Mouse (Mus musculus): Measurements from ENCODE around the gene Reln.

The Reln gene

GRCm38 (mm10) chr5:21986311-21986710, 358.2 kb downstream of the Reln start:
- peak; percentile 39 for DNase-seq

- no peak for DNase-seq
Measured at GRCm38 (mm10) chr5:21983021-21983667, 361.4 kb downstream of the Reln start.

- no peak for DNase-seq
Measured at GRCm38 (mm10) chr5:21981216-21981615, 363.3 kb downstream of the Reln start.

- no peak for DNase-seq
Measured at GRCm38 (mm10) chr5:21980544-21980943, 364.0 kb downstream of the Reln start.

GRCm38 (mm10) chr5:21973266-21974010, 371.1 kb downstream of the Reln start:
- no peak for DNase-seq

- DNase-seq: no peak
Measured at GRCm38 (mm10) chr5:21961796-21962195, 382.7 kb downstream of the Reln start.

GRCm38 (mm10) chr5:21960151-21960550, 384.4 kb downstream of the Reln start:
- no peak for DNase-seq

- no peak for DNase-seq
Measured at GRCm38 (mm10) chr5:21957586-21957985, 386.9 kb downstream of the Reln start.

GRCm38 (mm10) chr5:21957061-21957460, 387.4 kb downstream of the Reln start:
- DNase-seq: no peak

- DNase-seq: no peak
Measured at GRCm38 (mm10) chr5:21949507-21949897, 395.0 kb downstream of the Reln start.

- DNase-seq: no peak
Measured at GRCm38 (mm10) chr5:21948736-21949506, 395.6 kb downstream of the Reln start.

GRCm38 (mm10) chr5:21947610-21948381, 396.7 kb downstream of the Reln start:
- DNase-seq: no peak

- no peak for DNase-seq
Measured at GRCm38 (mm10) chr5:21944579-21944978, 399.9 kb downstream of the Reln start.

GRCm38 (mm10) chr5:21939405-21939804, 405.1 kb downstream of the Reln start:
- DNase-seq: no peak

- no peak for DNase-seq
Measured at GRCm38 (mm10) chr5:21938138-21938537, 406.4 kb downstream of the Reln start.

GRCm38 (mm10) chr5:21936627-21937026, 407.9 kb downstream of the Reln start:
- no peak for DNase-seq

GRCm38 (mm10) chr5:21936096-21936495, 408.4 kb downstream of the Reln start:
- DNase-seq: no peak

GRCm38 (mm10) chr5:21934811-21935396, 409.6 kb downstream of the Reln start:
- DNase-seq: no peak

- no peak for DNase-seq
Measured at GRCm38 (mm10) chr5:21934173-21934698, 410.3 kb downstream of the Reln start.

- no peak for DNase-seq
Measured at GRCm38 (mm10) chr5:21933340-21934075, 411.0 kb downstream of the Reln start.

- DNase-seq: no peak
Measured at GRCm38 (mm10) chr5:21931151-21931550, 413.4 kb downstream of the Reln start.

GRCm38 (mm10) chr5:21920310-21920709, 424.2 kb downstream of the Reln start:
- DNase-seq: no peak

Data from lung, postnatal 14 days (tissue).